Mouse (Mus musculus) embryonic fibroblast, embryonic 13.5 days (primary cell): ENCODE results near the gene Col27a1.
A peak's percentile ranks its signal among the peaks of the same experiment; 100 is the strongest.

Experiments
- CTCF ChIP-seq: IDR thresholded peaks from 2 replicates; pipeline ENCODE4 v1.5.1; 2011; ENCODE audit warnings: mild to moderate bottlenecking, control low read depth, low read length, moderate library complexity, borderline replicate concordance; ENCODE audit not compliant: insufficient read depth
- POLR2A ChIP-seq: IDR thresholded peaks from 2 replicates; pipeline ENCODE4 v1.6.1; 2011; ENCODE audit warnings: low read depth, mild to moderate bottlenecking, control low read depth, low read length, moderate library complexity

DNA sequence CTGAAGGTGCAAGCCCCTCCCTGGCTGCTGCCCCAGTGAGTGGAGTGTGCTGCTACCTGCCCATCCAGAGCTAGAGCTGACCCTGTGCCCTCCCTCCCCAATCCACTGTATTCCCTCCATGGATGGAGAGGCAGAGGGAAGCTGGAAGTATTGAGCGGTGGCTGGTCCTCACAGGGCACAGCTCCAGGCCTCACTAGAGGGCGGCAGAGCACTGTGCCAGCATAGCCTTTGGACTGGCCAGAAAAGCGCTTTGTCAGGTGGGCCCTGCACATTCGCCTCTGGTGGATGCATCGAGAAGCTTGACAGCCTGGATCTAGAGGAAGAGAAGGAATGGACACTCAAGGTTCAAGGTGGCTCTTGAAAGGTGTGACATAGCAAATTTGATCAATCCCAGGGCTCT lies 32.2 kb upstream of the Col27a1 start:
- TF ChIP-seq CTCF, result peak; percentile 97
- no peak for TF ChIP-seq POLR2A
